Mouse (Mus musculus): Measurements from ENCODE around the gene Tnf.

DNA sequence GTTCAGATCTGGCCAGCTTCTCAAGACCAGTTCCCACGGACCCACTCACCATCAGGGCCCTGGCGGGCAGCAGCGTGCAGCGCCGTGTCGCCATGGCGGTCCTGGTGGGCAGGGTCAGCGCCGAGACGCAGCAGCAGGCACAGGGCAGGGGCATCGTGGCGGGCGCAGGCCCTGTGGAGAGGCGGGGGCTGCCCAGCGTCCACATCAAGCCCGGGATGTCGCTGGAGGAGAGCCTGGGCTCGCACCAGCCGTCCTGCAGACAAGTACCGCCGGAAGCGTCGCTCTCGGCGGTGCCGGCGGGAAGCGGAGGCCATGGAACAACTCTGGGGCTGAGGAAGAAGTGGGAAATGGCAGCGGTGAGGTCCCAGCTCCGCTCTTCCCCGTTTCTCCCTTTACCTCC lies 33.1 kb upstream of the Tnf start:
- 0 out of 2 replicates have a peak, but pooled peaks have one; percentile 8 for TF ChIP-seq CTCF (IDR thresholded peaks at IDR 0.05; ENCODE audit: control insufficient read depth, insufficient read depth, low read length)
- TF ChIP-seq POLR2A (IDR thresholded peaks at IDR 0.05; ENCODE audit: borderline replicate concordance, control insufficient read depth, low read depth, low read length) = peak; percentile 60; the same call in 1 of the 2 replicates
